Mouse (Mus musculus): ENCODE results near the gene Rpp21. TPM values are rescaled to one million over a fixed set of nuclear protein-coding genes. Genes with fewer than 3 reads are reported as not detected.

The Rpp21 gene
- polyA plus RNA-seq, 1 experiment from 2014 or later, result 84.4 TPM

Other genes with a start within 250 kb of the Rpp21 start
- gene H2-T24, start 237.5 kb downstream of the Rpp21 start, polyA plus RNA-seq (2016; fragmentation: Nextera tagmentation; extraction: Ambion mirVana), result 3.4 and 3.9 TPM in 2 replicates
- 4.7 and 5.2 TPM in 2 replicates for gene H2-T23, start 225.2 kb downstream of the Rpp21 start, polyA plus RNA-seq (2016; fragmentation: Nextera tagmentation; extraction: Ambion mirVana)
- gene H2-T22, start 215.3 kb downstream of the Rpp21 start, polyA plus RNA-seq (2016; fragmentation: Nextera tagmentation; extraction: Ambion mirVana), result 4.7 and 6.1 TPM in 2 replicates
- not detected in 2 replicates for gene Gm6034, start 215.1 kb downstream of the Rpp21 start, polyA plus RNA-seq (2016; fragmentation: Nextera tagmentation; extraction: Ambion mirVana)
- gene Gm11127, start 199.7 kb downstream of the Rpp21 start, polyA plus RNA-seq (2016; fragmentation: Nextera tagmentation; extraction: Ambion mirVana), result not detected in 2 replicates
- gene Gm19684, start 136.4 kb downstream of the Rpp21 start, polyA plus RNA-seq (2016; fragmentation: Nextera tagmentation; extraction: Ambion mirVana), result not detected in 2 replicates
- gene Gm7030, start 128.6 kb downstream of the Rpp21 start, polyA plus RNA-seq (2016; fragmentation: Nextera tagmentation; extraction: Ambion mirVana), result not detected in 2 replicates
- 0.18 TPM in 1 of 2 replicates, not detected in the other for gene Gm8909, start 89.5 kb downstream of the Rpp21 start, polyA plus RNA-seq (2016; fragmentation: Nextera tagmentation; extraction: Ambion mirVana)
- not detected in 2 replicates for gene H2-T3, start 67.8 kb downstream of the Rpp21 start, polyA plus RNA-seq (2016; fragmentation: Nextera tagmentation; extraction: Ambion mirVana)
- 10.2 and 10.6 TPM in 2 replicates for gene Trim39, start 14.2 kb upstream of the Rpp21 start, polyA plus RNA-seq (2016; fragmentation: Nextera tagmentation; extraction: Ambion mirVana)
- gene H2-M10.2, start 28.4 kb upstream of the Rpp21 start, polyA plus RNA-seq (2016; fragmentation: Nextera tagmentation; extraction: Ambion mirVana), result not detected in 2 replicates
- not detected in 2 replicates for gene H2-M10.1, start 68.1 kb upstream of the Rpp21 start, polyA plus RNA-seq (2016; fragmentation: Nextera tagmentation; extraction: Ambion mirVana)
- gene H2-M10.3, start 110.3 kb upstream of the Rpp21 start, polyA plus RNA-seq (2016; fragmentation: Nextera tagmentation; extraction: Ambion mirVana), result not detected in 2 replicates
- gene H2-M10.4, start 204.3 kb upstream of the Rpp21 start, polyA plus RNA-seq (2016; fragmentation: Nextera tagmentation; extraction: Ambion mirVana), result not detected in 2 replicates